Mouse (Mus musculus) spleen, postnatal 14 days (tissue): ENCODE data around the gene Slc37a1.

ENCODE experiments used
- DNase-seq, 2 experiments: peaks; one replicate each; pipeline ENCODE4 v3.0.0; 2021 to 2022; ENCODE audit warnings: low spot score in 2 of 2

Slc37a1 gene

DNA sequence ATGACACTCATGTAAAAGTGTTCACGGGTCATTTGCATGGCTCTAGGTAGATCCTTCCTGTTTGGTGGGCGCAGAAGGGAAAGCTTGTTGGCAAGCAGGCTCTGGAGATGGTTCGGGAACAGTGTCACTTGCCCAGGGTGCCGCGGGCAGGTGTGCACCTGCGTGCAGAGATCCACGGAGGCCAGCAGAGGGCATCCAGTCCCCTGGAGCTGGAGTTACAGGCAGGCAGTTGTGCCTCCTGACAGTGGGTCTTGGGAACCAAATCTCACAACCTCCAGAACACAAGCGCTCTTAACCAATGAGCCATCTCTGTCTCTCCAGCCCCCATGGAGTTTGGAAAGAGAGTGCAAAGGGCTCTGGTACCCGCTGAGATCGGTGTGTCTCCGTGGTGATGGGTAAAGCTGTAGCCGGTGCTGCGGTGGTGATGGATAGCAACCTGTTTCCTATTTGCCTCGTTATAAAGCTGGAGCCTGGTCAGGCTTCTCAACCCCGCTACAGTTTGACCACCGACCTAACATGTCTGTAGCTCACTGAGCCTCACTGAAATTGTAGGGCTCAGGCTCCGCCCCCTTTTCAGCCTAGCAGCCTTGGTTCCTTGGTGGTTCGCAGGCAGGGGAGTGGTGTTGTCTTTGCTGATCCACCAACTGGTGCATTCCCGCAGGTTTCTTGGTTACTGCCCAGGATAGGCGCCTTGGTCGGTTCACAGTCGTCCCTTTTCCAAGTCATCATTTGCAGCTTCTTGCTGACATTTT lies 31.1 kb downstream of the Slc37a1 start:
- DNase-seq, result no peak

DNA sequence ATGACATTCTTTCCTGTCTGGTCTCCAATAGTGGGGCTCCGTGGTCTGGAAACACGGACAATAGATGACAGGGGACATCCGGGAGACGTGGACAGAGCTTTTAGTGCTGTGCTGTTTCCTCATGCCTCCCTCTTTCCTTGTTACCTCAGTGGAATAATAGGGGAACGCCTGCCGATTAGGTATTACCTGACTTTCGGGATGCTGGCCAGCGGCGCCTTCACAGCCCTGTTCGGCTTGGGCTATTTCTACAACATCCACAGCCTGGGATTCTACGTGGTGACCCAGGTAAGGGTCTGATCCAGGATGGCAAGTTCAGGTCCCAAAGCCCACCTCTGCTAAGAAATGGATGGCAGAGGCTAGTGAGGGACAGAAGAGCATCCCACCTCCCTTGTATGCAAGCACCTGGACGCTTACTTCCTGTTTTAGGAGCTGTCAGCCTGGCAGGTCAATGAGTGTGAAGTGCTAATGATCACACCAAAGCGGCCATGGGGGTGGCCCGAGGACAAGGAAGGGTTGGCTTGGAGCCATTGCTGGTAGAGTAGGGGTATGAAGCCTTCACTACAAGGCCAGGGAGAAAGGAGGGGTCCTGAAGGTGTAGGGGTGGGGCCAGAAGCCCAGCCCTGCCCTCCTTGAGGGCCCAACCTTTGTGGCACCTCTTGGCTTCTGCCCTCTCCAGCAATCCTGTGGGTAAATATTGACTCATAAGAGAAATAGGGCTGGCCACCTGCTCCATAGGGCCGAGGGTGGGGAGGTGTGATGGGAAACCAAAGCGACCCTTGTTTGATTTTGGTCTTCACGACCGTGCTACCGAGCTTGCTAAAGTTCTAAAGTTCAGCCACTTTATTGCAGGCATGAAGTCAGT lies 32.5 kb downstream of the Slc37a1 start:
- DNase-seq, result no peak

DNA sequence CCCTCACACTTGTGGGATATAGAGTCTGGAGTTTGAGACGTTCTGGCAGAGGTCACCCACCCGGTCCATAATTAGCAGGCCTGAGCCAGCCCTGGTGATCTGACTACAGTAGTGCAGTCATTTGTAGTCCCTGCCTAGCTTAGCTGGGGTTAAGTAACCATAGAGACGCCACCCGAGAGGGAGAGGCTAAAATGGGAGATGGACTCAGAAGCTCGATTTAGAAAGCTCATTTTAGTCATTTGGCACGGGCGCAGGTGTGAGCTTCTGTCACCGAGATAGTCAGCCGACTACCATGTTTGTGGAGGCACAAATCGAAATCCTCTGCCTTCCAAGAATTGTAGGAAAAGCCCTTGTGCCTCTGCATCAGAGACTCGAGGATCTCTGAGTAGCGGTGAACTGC lies 34.8 kb downstream of the Slc37a1 start:
- DNase-seq, result no peak

DNA sequence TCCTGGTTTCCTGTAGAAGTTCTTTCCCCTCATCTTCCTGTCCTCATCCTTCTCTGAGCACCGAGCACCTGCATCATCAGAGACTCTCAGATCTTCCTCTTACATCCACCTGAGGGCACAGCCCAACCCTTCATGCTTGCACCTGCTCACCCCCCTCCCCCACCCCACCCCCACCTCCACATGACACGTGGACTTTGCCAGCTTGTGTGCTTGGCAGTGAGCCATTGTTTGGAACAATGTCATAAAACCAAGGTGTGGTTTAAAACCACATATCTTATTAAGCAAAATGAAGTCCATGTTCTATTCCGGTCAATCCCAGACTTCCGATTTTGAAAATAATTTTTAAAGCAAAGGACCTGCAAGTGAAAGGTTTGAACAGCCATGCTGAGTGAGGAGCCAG lies 35.9 kb downstream of the Slc37a1 start:
- no peak for DNase-seq

DNA sequence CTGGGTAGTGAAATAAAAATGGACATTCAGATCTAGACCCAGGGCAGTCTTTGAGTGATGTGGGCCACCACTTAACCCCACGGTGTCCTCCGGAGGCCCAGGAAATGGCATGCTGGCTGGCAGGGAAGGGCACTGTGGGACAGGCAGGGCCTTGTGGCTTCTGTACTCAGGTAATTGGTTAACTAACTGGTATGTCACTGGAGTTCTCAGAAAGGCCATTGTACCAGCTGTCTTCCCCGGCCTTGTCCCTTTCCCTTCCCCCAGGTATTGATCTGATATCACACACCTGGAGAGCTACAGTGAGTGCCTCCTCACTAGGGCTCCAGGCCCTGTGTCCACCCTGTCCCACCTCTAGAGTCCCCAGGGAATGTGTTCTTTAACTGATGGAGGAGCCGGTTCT lies 36.8 kb downstream of the Slc37a1 start:
- DNase-seq, result no peak

DNA sequence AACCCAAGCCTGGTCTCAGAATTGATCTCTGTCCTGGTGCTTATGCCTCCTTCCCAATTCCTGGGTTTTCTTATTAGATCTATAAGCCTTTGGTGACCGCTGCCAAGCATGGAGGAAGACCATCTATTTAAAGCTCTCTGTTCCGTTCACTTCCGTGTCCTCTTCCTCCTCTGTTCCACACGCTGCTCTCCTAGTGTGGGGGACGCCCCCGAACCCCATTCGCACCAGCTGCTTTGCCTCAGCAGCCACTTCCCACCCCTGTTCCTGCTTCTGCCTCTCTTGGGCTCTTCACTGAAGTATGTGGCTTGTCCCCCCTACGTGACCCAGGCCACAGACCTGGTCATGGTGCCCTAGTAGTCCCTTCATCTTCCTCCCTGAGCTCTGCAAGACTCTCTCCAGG lies 37.6 kb downstream of the Slc37a1 start:
- no peak for DNase-seq

DNA sequence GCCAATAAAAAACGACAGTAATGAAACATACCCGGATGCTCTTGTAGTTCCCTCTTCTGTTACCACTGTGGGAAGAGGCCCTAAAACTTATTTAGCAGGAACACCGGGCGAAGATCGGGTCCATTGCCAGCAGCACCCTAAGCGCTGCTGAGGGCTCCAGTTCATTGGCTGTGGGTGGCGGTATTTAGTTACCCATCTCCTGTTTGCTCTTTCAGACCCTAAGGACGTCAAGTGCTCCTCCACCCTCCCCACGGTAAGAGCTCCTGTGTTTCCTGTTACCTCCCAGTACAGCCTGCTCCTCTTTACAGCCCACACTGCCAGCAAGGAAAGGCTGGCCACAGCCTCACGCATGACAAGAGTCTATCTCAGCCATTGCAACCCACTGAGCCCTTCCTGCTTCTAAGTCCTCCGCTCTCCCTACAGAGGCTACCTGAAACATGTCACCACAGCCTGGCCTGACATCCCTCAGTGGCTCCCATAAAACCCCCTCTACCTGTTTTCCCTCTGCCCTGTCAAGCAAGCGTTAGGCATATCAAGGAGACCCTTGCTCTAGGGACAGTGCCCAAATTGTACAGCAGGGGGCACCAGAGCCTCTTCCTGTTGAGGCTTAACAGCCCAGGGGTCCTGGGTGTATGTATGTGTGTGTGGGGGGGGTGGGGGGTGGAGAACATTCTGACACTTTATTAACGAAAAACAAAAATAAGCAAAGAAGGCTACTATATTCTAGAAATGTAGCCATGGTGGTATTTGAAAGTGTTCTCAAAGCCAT lies 39.0 kb downstream of the Slc37a1 start:
- DNase-seq, result peak in 1 of 2 experiments; percentile 35

DNA sequence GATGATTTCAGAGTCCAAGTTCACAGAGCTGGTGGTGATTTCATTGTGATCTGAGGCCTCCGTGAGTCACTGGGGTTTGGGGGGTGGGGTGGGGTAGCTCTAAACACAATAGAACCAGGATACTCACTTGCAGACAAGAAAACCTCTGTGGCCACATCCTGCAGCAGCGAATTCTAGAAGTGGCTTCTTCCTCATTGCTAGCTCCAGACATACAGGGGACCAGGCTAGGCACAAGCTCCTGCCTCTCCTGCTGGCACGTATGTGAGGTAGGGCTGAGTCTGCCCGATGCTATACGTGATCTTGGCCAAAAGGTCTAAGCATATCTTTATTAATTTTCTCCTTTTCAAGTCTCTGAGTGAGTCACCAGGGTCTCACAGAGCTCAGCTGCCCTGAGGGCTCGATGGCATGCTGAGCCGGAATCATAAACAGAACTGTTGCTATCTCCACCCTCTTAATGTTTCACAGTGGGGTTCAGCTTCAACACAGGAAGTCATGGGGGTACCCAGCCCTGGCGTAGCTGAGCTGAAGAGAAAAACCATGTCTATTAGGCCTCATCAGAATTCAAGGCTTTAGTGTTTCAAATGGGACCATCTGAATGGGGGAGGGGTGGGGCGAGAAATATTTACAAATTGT lies 39.7 kb downstream of the Slc37a1 start:
- DNase-seq, result no peak

DNA sequence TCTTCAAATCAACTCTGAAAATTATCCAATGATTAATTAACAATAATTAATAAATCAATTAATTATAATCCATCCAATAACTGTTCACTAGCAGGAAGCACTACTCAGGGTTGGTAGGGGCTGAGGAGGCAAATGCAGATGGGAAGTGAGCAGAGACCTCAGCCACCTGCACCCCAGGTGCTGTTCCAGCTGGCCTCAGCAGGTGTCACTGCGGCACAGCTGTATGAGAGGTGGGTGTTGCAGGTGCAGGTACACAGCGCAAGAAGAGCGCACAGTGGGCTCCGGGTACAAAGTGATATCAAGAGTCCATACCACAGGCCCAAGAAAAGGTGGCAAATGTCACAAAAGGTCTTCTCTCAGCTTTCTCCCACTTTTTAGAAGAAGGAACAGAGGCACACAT lies 41.9 kb downstream of the Slc37a1 start:
- no peak for DNase-seq

DNA sequence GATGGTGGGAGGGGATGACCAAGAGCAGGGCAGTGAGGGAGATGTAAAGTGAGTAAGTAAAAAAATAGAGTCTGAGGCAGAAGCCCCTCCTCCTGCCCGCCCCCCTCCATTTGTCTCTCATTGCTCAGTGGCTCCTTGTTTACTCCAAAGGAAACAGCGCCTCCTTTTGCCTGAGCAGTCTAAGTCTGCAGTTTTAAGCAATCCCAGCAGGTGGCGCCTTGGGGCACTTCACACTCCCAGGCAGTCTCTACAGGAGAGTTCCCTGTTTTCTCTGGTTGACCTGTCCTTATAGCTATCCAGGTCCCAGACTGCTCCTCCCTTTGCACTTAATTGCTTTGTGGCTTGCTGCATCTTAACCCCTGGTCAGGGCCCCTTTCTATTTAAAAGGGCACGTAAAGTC lies 44.0 kb downstream of the Slc37a1 start:
- peak in 1 of 2 experiments; percentile 33 for DNase-seq

DNA sequence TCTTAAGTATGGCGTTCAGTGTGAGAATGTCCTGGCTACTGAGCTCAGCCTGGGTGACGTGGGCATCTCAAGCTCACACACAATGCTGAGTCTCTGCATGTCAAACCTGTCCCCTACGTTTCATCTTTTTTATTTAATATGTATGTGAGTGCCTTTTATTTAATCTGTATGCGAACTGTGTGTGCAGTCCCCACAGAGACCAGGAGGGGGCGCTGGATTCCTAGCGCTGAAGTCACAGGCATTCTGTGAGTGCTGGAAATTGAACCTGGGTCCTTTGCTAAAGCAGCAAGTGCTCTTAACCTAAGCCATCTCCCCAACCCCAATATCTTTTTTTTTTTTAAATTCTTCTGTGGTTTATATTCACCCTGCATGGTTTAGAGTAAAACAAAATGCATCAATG lies 44.7 kb downstream of the Slc37a1 start:
- DNase-seq, result no peak

DNA sequence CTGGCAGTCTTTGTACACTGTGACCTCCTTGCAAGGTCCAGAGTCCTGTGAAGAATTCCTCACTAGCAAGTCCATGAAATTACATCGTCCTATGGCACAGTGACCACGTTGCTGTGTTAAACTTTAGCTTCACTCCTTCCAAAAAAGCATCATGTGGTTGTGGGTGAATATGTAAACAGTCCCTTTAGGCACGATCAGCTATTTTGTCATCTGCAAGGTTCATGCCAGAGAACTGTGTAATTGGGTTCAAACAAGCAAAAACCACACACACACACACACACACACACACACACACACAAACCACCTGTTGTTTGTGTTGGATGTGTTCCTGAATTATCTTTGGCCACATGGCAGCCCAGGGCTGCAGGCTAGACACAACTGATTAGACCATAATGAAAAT lies 45.3 kb downstream of the Slc37a1 start:
- DNase-seq, result no peak

DNA sequence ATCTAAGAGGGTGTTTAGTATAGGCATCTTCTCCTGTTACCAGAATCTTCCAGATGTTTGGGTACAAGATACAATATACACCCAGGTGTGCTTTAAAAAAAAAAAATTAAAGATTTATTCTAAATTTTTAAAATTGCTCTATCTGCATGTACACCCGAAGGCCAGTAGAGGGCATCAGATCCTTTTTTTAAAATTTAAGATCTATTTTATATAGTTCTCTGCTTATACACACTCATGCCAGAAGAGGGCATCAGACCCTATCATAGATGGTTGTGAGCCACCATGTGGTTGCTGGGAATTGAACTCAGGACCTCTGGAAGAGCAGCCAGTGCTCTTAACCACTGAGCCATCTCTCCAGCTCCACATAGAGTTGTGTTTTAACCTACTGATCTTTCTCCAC lies 45.7 kb downstream of the Slc37a1 start:
- no peak for DNase-seq

DNA sequence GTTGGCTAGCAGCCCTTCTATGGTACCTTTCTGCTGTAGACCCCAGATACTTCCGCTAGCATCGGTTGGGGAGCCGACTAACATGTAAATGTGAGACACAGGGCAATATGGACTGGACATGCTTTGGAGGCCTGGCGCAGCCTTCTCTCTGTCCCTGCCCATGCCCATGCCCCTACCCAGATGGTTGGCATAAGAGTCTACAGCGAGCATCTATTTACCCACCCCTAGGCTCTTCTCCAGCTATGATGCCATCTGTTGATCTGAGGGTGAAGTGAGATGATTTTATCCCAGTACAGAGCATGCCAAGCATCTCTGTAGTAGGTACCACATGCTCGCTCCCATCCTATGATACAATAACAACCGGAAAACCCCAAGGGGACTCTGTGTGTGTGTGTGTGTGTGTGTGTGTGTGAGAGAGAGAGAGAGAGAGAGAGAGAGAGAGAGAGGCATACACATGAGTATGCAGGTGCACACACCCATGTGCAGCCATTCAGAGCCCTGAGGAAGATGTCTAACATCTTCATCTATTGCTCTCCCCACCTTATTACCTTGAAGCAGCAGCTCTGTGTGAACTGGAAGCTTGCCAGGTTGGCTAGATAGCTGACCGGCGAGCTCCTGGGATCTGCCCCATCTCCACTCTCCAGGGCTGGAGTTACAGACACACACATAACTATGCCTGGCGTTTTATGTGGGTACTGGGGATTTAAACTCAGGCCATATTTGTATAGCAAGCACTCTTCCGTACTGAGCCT lies 48.1 kb downstream of the Slc37a1 start:
- no peak for DNase-seq

DNA sequence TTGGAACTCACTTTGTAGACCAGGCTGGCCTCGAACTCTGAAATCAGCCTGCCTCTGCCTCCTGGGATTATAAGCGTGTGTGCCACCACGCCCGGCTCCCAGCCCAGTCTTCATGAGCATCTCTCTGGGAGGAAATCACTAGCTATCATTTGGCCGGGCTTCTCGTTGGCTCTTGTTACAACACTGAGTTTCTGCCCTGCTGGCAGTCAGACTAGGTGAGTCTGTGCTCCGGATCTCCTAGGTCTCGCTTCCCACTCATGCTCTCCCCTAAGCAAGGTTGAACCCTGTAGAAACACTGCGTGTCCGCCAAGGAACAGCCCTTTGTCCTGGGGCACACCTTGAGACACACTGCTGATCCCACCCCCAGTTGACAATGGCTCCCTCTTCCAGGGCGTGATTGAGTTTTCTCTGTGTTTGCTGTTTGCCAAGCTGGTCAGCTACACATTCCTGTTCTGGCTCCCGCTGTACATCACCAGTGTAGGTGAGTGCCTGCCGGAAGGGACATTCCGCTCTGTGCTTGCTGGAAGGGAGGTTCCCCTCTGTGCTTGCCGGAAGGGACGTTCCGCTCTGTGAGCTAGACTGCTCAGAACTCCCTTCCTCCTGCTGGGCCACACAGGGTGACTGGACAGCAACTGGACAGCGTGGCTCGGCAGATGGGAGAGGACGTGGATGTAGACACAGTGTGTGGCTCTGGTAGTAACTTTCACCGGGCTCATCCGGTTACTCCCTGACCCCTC lies 48.9 kb downstream of the Slc37a1 start:
- no peak for DNase-seq

DNA sequence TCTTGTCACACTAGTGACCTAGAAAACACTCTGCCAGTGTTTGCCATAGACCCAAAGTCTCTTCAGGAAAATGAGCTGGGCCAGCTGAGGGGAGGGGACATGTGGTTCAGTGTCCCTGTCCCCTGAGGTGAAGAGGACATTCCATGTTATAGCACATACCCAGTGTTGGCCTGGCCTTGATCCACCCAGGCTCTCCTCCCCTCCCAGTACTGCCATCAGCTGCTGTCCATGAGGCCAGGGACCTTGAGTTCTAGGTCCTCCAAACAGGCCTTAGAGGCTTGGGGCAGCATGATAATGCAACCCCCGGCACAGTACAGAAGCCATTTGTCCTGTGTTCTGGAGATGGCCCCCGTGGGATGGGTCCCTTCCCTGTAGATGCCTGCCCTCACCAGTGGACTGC lies 53.2 kb downstream of the Slc37a1 start:
- DNase-seq, result no peak

DNA sequence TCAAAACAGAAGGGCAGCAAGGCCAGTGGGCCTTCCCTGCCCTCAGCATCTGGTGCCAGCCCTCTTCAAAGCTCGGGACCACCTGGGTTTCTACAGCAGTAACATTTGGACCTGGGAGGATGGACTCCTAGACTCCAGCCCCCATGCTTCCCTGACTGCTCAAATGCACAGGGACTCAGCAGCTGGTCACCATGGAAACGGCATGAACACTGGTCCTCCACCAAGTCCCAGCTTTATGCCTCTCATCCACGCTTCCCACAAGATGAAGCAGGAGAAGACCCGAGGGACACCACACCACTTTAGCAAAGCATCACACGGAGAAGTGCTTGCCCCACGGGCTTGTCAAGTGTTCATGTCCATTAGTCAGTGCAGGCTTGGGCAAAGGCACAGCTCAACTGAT lies 55.6 kb downstream of the Slc37a1 start:
- DNase-seq, result no peak

DNA sequence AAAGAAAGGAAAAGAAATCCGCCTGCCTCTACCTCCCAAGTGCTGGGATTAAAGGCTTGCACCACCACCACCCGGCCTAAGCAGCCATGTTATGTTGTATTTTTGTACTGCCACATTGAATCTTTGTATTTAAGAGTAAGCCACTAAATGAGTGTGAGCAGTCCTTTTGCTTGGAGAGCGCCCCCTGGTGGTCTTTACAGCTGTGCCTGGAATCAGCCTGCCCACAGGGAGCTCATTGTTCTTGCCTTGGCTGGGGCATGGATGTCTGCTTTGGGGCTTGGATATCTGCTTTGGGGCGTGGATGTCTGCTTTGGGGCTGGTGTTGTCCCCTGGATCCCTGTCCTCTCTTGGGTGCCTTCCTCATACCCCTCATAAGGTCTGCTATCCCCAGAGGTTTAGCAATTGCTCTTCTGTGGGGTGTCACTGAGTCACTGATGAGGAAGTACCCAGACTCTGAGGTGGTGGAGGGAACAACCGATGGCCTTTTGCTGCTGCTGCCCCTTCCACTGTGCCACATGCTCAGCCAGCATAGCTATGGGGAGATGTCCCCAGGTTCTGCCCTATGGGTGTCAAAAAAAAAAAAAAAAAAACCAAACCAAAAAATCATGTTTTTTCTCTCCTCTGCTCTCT lies 57.7 kb downstream of the Slc37a1 start:
- DNase-seq, result peak; percentile 51 to 72

DNA sequence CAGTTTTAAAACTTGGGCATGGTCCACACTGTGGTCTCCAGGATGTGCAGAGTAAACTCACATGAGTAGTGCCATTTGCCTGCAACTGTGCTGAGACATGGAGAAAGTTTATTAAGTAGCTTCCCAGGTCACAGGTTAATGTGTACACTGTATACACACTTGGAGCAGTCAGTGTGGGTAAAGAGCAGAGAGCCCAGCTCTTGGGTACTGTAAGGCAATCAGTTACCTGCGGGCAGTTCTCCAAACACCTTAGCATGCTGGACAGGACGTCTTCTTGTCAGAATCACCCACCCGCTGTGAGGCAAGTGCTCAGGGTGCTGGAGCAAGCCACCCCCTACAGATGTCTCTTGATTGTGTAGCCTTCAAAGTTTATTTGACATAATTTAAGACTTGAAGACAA lies 58.2 kb downstream of the Slc37a1 start:
- DNase-seq, result no peak

DNA sequence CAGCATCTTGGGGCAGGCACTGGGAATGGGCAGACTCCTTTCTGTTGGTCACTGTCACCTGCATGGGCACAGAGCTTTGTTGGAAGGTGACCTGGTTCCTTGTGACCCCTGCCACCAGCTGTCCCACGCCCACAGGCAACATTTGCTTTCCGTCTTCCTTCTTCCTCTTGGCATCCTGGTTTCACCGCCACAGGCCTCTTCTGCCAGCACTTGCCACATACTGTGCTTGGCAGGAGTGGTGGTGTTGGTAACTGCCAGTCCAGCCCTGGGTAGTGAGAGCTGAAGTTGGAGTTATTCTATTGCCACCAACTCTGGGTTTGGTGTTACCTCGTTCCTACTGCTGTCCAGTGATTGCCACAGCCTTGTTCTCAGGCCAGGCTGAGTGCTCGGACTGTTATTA lies 61.5 kb downstream of the Slc37a1 start:
- no peak for DNase-seq
